Mouse (Mus musculus): ENCODE data around the gene Tnks1bp1. TPM values are rescaled to one million over a fixed set of nuclear protein-coding genes. Genes with fewer than 3 reads are reported as not detected.

Gene Tnks1bp1
- total RNA-seq, 2 experiments from 2014 or later = 100 to 108 TPM

- intact Hi-C loops (cut with DNase I) = no loop called here
- DNase-seq = no peak
Observed at GRCm38 (mm10) chr2:85071921-85072320, 24.1 kb downstream of the Tnks1bp1 start.

GRCm38 (mm10) chr2:85073751-85074150, 25.9 kb downstream of the Tnks1bp1 start:
- intact Hi-C loops (cut with DNase I) = no loop called here
- no peak for DNase-seq

- intact Hi-C loops (cut with DNase I) = no loop called here
Observed at GRCm38 (mm10) chr2:85088716-85089646, 41.2 kb downstream of the Tnks1bp1 start.

GRCm38 (mm10) chr2:85091325-85091724, 43.5 kb downstream of the Tnks1bp1 start:
- no peak for DNase-seq
- intact Hi-C loops (cut with DNase I) = no loop called here

More at GRCm38 (mm10) chr2:85088716-85089646, 41.2 kb downstream of the Tnks1bp1 start:
- DNase-seq = peak; percentile 49 to 51

GRCm38 (mm10) chr2:85093376-85093775, 45.6 kb downstream of the Tnks1bp1 start:
- intact Hi-C loops (cut with DNase I) = no loop called here
- no peak for DNase-seq

GRCm38 (mm10) chr2:85095906-85096305, 48.1 kb downstream of the Tnks1bp1 start:
- DNase-seq = no peak
- intact Hi-C loops (cut with DNase I) = no loop called here

- DNase-seq = no peak
- intact Hi-C loops (cut with DNase I) = no loop called here
Observed at GRCm38 (mm10) chr2:85098014-85098413, 50.2 kb downstream of the Tnks1bp1 start.

- DNase-seq = peak; percentile 85 to 89
- intact Hi-C loops (cut with DNase I) = no loop called here
Observed at GRCm38 (mm10) chr2:85098824-85099511, 51.1 kb downstream of the Tnks1bp1 start.

- intact Hi-C loops (cut with DNase I) = no loop called here
- DNase-seq = no peak
Observed at GRCm38 (mm10) chr2:85103201-85103600, 55.4 kb downstream of the Tnks1bp1 start.

GRCm38 (mm10) chr2:85105426-85106013, 57.7 kb downstream of the Tnks1bp1 start:
- DNase-seq = no peak
- intact Hi-C loops (cut with DNase I) = no loop called here

- intact Hi-C loops (cut with DNase I) = no loop called here
- DNase-seq = no peak
Observed at GRCm38 (mm10) chr2:85106068-85106790, 58.4 kb downstream of the Tnks1bp1 start.

- intact Hi-C loops (cut with DNase I) = no loop called here
- DNase-seq = no peak
Observed at GRCm38 (mm10) chr2:85106941-85107340, 59.1 kb downstream of the Tnks1bp1 start.

GRCm38 (mm10) chr2:85110288-85110875, 62.6 kb downstream of the Tnks1bp1 start:
- intact Hi-C loops (cut with DNase I) = no loop called here
- no peak for DNase-seq

Other genes starting within 250 kb of the Tnks1bp1 start
- 10 to 100 TPM; 22.3 to 36.8 TPM for gene Ube2l6, start 249.2 kb upstream of the Tnks1bp1 start, total RNA-seq (2021)
- gene Smtnl1, start 225.4 kb upstream of the Tnks1bp1 start, total RNA-seq (2021) = under 1 TPM in 1 of 2 experiments, not detected in 1; 0.14 TPM
- 100 to 1,000 TPM; 122 to 124 TPM for gene Timm10, start 221.0 kb upstream of the Tnks1bp1 start, total RNA-seq (2021)
- gene Slc43a1, start 209.2 kb upstream of the Tnks1bp1 start, total RNA-seq (2021) = 1 to 10 TPM; 2.2 to 3.4 TPM
- gene Rtn4rl2, start 161.3 kb upstream of the Tnks1bp1 start, total RNA-seq (2021) = 1 to 10 TPM; 4.0 to 8.0 TPM
- gene Slc43a3, start 111.4 kb upstream of the Tnks1bp1 start, total RNA-seq (2021) = 100 to 1,000 TPM in 1 of 2 experiments, 10 to 100 TPM in 1; 53.0 to 109 TPM
- under 1 TPM in 1 of 2 experiments, not detected in 1; 0.55 TPM for gene Prg2, start 67.6 kb upstream of the Tnks1bp1 start, total RNA-seq (2021)
- not detected for gene Prg3, start 59.8 kb upstream of the Tnks1bp1 start, total RNA-seq (2021)
- 10 to 100 TPM; 68.5 to 69.0 TPM for gene Ssrp1, start 10.8 kb upstream of the Tnks1bp1 start, total RNA-seq (2021)
- under 1 TPM; 0.24 to 0.42 TPM for gene P2rx3, start 10.6 kb upstream of the Tnks1bp1 start, total RNA-seq (2021)
- 100 to 1,000 TPM; 149 to 219 TPM for gene Aplnr, start 88.2 kb downstream of the Tnks1bp1 start, total RNA-seq (2021)
- 1 to 10 TPM; 3.5 to 6.3 TPM for gene Lrrc55, start 149.2 kb downstream of the Tnks1bp1 start, total RNA-seq (2021)